Mouse (Mus musculus): ENCODE measurements at regions not wholly inside any gene's neighbourhood (a gene's known extent, or its start where the extent isn't known, plus 50 kb on each side); places are given as distances from the start of the nearest gene placed in this dataset.

GRCm38 (mm10) chr1:14487708-14488127 lies 1605.4 kb downstream of the 4930444P10Rik start:
- H3K9me3 ChIP-seq: no peaks in the 10 kb centered on the region
- 56% methylated on average over 4 of the region's 4 CpGs for WGBS
- H3K4me2 ChIP-seq: no peak overlapping the region
- H3K27me3 ChIP-seq: no peaks in the 10 kb centered on the region
- no peak overlapping the region for H3K4me3 ChIP-seq
- no peaks in the 10 kb centered on the region for H3K36me3 ChIP-seq
- no peak for ATAC-seq (ENCODE audit: borderline replicate concordance, extremely low read depth, low FRiP score, low TSS enrichment)
- no peak overlapping the region for H3K9ac ChIP-seq
- no peaks in the 10 kb centered on the region for H3K4me1 ChIP-seq
- H3K27ac ChIP-seq: no peak overlapping the region

GRCm38 (mm10) chr1:14485746-14486145 lies 1607.4 kb downstream of the 4930444P10Rik start:
- H3K4me2 ChIP-seq: no peak overlapping the region
- no peak for ATAC-seq (ENCODE audit: borderline replicate concordance, extremely low read depth, low FRiP score, low TSS enrichment)
- no peak overlapping the region for H3K9ac ChIP-seq
- no peaks in the 10 kb centered on the region for H3K4me1 ChIP-seq
- no peaks in the 10 kb centered on the region for H3K36me3 ChIP-seq
- H3K27me3 ChIP-seq: no peaks in the 10 kb centered on the region
- no peaks in the 10 kb centered on the region for H3K9me3 ChIP-seq
- 51% methylated on average over 2 of the region's 2 CpGs for WGBS
- H3K4me3 ChIP-seq: no peak overlapping the region
- no peak overlapping the region for H3K27ac ChIP-seq

- Histone ChIP-seq H3K27me3 (no peaks in the 10 kb centered on the region), H3K9ac (no peak overlapping the region), H3K4me2 (no peak overlapping the region), H3K4me1 (no peaks in the 10 kb centered on the region), H3K9me3 (no peaks in the 10 kb centered on the region), H3K36me3 (no peaks in the 10 kb centered on the region), H3K4me3 (no peak overlapping the region), H3K27ac (no peak overlapping the region)
- WGBS: 84% methylated on average over 6 of the region's 6 CpGs
- no peak for ATAC-seq (ENCODE audit: borderline replicate concordance, extremely low read depth, low FRiP score, low TSS enrichment)
Observed at GRCm38 (mm10) chr1:14484121-14484916, 1608.8 kb downstream of the 4930444P10Rik start.

DNA sequence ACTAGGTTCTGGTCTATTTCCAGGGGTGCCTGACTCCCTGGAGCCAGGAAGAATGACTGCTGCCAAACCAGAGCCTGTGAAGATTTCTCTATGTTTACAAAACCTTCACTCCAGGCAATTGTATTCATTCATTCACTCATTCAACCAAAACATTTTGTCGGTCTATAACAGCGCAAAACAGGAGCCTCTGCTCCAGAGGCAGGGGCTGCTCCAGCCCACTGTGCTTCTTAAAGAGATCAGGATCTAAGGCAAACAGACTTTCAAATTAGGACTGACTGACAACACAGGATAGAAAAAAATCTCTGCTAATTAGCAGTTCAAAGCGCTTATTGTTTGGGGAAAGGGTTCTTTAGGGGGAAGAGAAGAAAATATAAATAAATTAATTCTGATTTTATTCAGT lies 1620.8 kb downstream of the 4930444P10Rik start:
- no peaks in the 10 kb centered on the region for H3K36me3 ChIP-seq
- 21% methylated on average over 3 of the region's 3 CpGs for WGBS

GRCm38 (mm10) chr1:14471551-14471950 lies 1621.6 kb downstream of the 4930444P10Rik start:
- Histone ChIP-seq H3K4me3 (no peak overlapping the region), H3K4me2 (no peak overlapping the region), H3K4me1 (no peaks in the 10 kb centered on the region), H3K27me3 (no peaks in the 10 kb centered on the region), H3K9me3 (no peaks in the 10 kb centered on the region), H3K9ac (no peak overlapping the region), H3K36me3 (no peaks in the 10 kb centered on the region), H3K27ac (no peak overlapping the region)
- WGBS: 38% methylated on average over 2 of the region's 2 CpGs
- no peak for ATAC-seq (ENCODE audit: borderline replicate concordance, extremely low read depth, low FRiP score, low TSS enrichment)

More for the DNA sequence above, 1620.8 kb downstream of the 4930444P10Rik start:
- Histone ChIP-seq H3K9me3 (no peaks in the 10 kb centered on the region), H3K27me3 (no peaks in the 10 kb centered on the region), H3K27ac (no peak overlapping the region), H3K4me2 (no peak overlapping the region), H3K4me1 (no peaks in the 10 kb centered on the region), H3K4me3 (no peak overlapping the region), H3K9ac (no peak overlapping the region)
- ATAC-seq (ENCODE audit: borderline replicate concordance, extremely low read depth, low FRiP score, low TSS enrichment): no peak

DNA sequence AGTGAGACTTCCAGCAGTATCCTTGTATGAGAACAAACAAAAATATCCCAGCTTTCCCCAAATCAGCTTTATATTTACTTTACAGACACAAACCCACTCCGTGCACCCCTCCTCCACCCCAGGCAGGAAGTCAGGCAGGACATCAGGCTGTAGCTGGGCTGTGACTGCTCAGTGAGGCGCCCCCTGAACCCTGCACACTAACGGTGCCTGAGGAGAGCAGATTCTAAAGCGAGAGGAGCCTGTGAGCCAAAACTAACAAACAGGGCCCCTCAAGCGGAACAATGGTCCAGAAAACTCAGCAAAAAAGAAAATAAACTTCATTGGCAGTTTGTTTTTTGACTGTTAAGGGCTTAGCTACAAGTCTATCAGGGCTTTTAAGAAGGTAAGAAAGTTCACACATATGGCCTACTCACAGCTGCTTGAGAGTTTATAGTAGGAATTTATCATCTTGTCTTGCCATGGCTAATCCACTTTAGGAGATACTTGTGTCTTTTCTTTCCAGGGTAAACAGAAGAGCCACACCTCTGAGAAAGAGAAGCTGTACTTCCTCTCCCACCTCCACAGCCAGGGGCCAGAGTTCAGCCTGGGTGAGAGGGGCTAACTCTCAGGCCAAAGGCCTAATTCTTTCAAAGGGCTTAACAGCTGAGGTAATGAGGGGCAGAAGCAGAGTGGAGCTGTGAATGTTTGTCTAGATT lies 1628.2 kb downstream of the 4930444P10Rik start:
- Histone ChIP-seq H3K27ac (no peak overlapping the region), H3K4me3 (no peak overlapping the region), H3K4me2 (no peak overlapping the region), H3K9me3 (no peaks in the 10 kb centered on the region), H3K4me1 (peaks cover 4% of the 10 kb centered on the region; the same call in 1 of the 2 replicates), H3K36me3 (no peaks in the 10 kb centered on the region), H3K27me3 (no peaks in the 10 kb centered on the region), H3K9ac (no peak overlapping the region)
- peak; percentile 76; the same call in 1 of the 2 replicates for ATAC-seq (ENCODE audit: borderline replicate concordance, extremely low read depth, low FRiP score, low TSS enrichment)
- 14% methylated on average over 5 of the region's 5 CpGs for WGBS

DNA sequence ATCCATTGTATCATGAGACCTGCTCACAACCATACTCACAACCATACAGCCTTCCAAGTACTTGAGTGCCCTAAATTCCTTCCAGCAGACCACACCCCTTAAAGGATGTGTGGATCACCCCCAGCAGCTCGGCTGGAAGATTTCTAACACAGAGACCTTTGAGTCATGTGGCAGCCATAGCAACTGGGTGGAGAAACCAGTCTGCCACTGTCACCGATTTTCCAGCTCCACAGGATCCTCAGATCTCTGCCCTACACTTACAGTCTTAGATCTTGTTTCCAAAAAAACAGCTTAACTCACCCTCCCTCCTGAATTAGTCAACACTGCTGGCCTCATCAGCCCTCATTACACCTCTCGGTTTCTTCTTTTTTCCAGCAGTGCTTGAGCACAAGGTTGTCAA lies 1630.6 kb downstream of the 4930444P10Rik start:
- H3K36me3 ChIP-seq: no peaks in the 10 kb centered on the region
- H3K4me2 ChIP-seq: no peak overlapping the region
- no peak overlapping the region for H3K4me3 ChIP-seq
- H3K9ac ChIP-seq: no peak overlapping the region
- no peaks in the 10 kb centered on the region for H3K27me3 ChIP-seq
- ATAC-seq (ENCODE audit: borderline replicate concordance, extremely low read depth, low FRiP score, low TSS enrichment): no peak
- WGBS: 31% methylated on average over 3 of the region's 3 CpGs
- peaks cover 4% of the 10 kb centered on the region; the same call in 1 of the 2 replicates for H3K4me1 ChIP-seq
- H3K27ac ChIP-seq: no peak overlapping the region
- no peaks in the 10 kb centered on the region for H3K9me3 ChIP-seq

DNA sequence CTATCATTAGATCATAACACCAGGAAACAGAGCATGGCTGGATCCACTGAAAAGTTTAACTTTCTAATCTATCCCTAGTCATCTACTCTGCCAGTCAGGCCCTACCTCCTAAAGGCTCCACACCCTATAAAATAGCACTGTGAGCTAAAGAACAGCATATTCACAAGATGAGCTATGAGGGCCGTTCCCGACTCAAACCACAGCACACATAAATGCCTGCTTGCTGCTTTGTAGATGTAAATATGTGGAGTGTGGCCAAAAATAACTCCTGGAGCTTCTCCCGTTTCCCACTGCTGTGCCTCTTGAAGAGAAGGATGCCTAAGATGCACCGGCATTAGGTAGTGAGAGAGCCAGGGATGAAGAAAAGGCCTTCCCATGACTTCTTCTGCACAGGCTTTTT lies 1632.3 kb downstream of the 4930444P10Rik start:
- no peaks in the 10 kb centered on the region for H3K27me3 ChIP-seq
- H3K27ac ChIP-seq: no peak overlapping the region
- H3K9ac ChIP-seq: no peak overlapping the region
- H3K36me3 ChIP-seq: no peaks in the 10 kb centered on the region
- H3K9me3 ChIP-seq: no peaks in the 10 kb centered on the region
- H3K4me1 ChIP-seq: peaks cover 4% of the 10 kb centered on the region; the same call in 1 of the 2 replicates
- 58% methylated on average over 4 of the region's 4 CpGs for WGBS
- H3K4me3 ChIP-seq: no peak overlapping the region
- no peak for ATAC-seq (ENCODE audit: borderline replicate concordance, extremely low read depth, low FRiP score, low TSS enrichment)
- H3K4me2 ChIP-seq: no peak overlapping the region

DNA sequence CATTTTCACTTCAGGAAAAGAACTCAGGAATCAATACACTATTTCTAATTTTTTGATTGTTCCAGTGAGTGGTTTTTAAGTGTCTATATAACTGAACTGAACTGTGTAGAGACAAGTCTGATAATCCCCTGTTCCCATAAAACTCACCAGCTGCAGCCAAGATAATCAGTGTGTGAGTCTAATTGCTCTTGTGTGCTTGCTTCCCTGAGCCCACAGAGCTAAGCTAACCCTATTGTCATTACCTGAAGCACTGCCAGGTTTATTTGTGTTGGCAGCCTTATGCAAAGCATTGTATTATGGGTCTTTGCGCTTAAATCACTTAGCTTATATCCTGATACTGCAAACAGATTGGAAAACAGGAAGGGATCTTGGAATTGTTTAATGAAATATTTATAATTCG lies 1663.8 kb downstream of the 4930444P10Rik start:
- Histone ChIP-seq H3K4me2 (no peak overlapping the region), H3K4me1 (no peaks in the 10 kb centered on the region), H3K9me3 (no peaks in the 10 kb centered on the region), H3K9ac (no peak overlapping the region), H3K36me3 (no peaks in the 10 kb centered on the region), H3K27ac (no peak overlapping the region), H3K27me3 (no peaks in the 10 kb centered on the region), H3K4me3 (no peak overlapping the region)
- no peak for ATAC-seq (ENCODE audit: borderline replicate concordance, extremely low read depth, low FRiP score, low TSS enrichment)
- 67% methylated on average over 2 of the region's 2 CpGs for WGBS

- ATAC-seq (ENCODE audit: borderline replicate concordance, extremely low read depth, low FRiP score, low TSS enrichment): no peak
- no peak overlapping the region for H3K4me2 ChIP-seq
- no peaks in the 10 kb centered on the region for H3K9me3 ChIP-seq
- H3K4me1 ChIP-seq: no peaks in the 10 kb centered on the region
- no peaks in the 10 kb centered on the region for H3K27me3 ChIP-seq
- 78% methylated on average over 1 of the region's 1 CpGs for WGBS
- H3K36me3 ChIP-seq: no peaks in the 10 kb centered on the region
- H3K9ac ChIP-seq: no peak overlapping the region
- H3K4me3 ChIP-seq: no peak overlapping the region
- H3K27ac ChIP-seq: no peak overlapping the region
Observed at GRCm38 (mm10) chr1:14421030-14421429, 1672.1 kb downstream of the 4930444P10Rik start.

- no peak overlapping the region for H3K27ac ChIP-seq
- H3K4me1 ChIP-seq: no peaks in the 10 kb centered on the region
- H3K9me3 ChIP-seq: no peaks in the 10 kb centered on the region
- ATAC-seq (ENCODE audit: borderline replicate concordance, extremely low read depth, low FRiP score, low TSS enrichment): no peak
- H3K9ac ChIP-seq: no peak overlapping the region
- no peak overlapping the region for H3K4me2 ChIP-seq
- H3K4me3 ChIP-seq: no peak overlapping the region
- H3K27me3 ChIP-seq: no peaks in the 10 kb centered on the region
- H3K36me3 ChIP-seq: no peaks in the 10 kb centered on the region
- 65% methylated on average over 4 of the region's 4 CpGs for WGBS
Observed at GRCm38 (mm10) chr1:14413826-14414445, 1679.2 kb downstream of the 4930444P10Rik start.

Data from lung, embryonic 15.5 days (tissue).